Mouse (Mus musculus) testis, adult 2 months (tissue): Measurements from ENCODE around the gene Ssu72. TPM values are rescaled to one million over a fixed set of nuclear protein-coding genes. Genes with fewer than 3 reads are reported as not detected.
A peak's percentile ranks its signal among the peaks of the same experiment; 100 is the strongest.

ENCODE experiments used
- H3K27ac ChIP-seq: fragments of 200-500 bp; 2 replicates; pipeline ENCODE4 v1.5.1; 2012; ENCODE audit warnings: low read depth, low read length; ENCODE audit not compliant: control insufficient read depth, insufficient read depth
- H3K27me3 ChIP-seq: fragments of 200-500 bp; 2 replicates; pipeline ENCODE4 v1.6.1; 2012; ENCODE audit warnings: mild to moderate bottlenecking, low read length, moderate library complexity; ENCODE audit not compliant: control insufficient read depth, insufficient read depth
- H3K36me3 ChIP-seq: fragments of 200-500 bp; 2 replicates; pipeline ENCODE4 v1.6.1; 2012; ENCODE audit warnings: mild to moderate bottlenecking, low read length; ENCODE audit not compliant: control insufficient read depth, insufficient read depth
- H3K4me1 ChIP-seq: fragments of 200-500 bp; 2 replicates; pipeline ENCODE4 v1.6.1; 2012; ENCODE audit warnings: low read length; ENCODE audit not compliant: control insufficient read depth, insufficient read depth
- H3K4me3 ChIP-seq: fragments of 200-500 bp; 2 replicates; pipeline ENCODE4 v1.5.1; 2012; ENCODE audit warnings: low read depth, mild to moderate bottlenecking, low read length, moderate library complexity, mixed read lengths; ENCODE audit not compliant: control insufficient read depth
- CTCF ChIP-seq: fragments of 200-500 bp; IDR thresholded peaks from 2 replicates; pipeline ENCODE4 v1.5.1; 2012; ENCODE audit warnings: low read depth, mild to moderate bottlenecking, inconsistent platforms, low read length, moderate library complexity; ENCODE audit not compliant: control insufficient read depth, insufficient read depth, insufficient replicate concordance
- POLR2A ChIP-seq: fragments of 200-500 bp; IDR thresholded peaks from 2 replicates; pipeline ENCODE4 v1.6.1; 2012; ENCODE audit warnings: low read depth, mild to moderate bottlenecking, inconsistent platforms, low read length, moderate library complexity; ENCODE audit not compliant: control insufficient read depth
- polyA plus RNA-seq: library from polyadenylated mRNA; depleted of rRNA; stranded (reverse); fragments of >200 nt; gene quantifications from 2 replicates; pipeline ENCODE4 v1.2.3, GENCODE M21; 2012

Gene Ssu72
- polyA plus RNA-seq, 1 experiment, result 34.6 TPM

DNA sequence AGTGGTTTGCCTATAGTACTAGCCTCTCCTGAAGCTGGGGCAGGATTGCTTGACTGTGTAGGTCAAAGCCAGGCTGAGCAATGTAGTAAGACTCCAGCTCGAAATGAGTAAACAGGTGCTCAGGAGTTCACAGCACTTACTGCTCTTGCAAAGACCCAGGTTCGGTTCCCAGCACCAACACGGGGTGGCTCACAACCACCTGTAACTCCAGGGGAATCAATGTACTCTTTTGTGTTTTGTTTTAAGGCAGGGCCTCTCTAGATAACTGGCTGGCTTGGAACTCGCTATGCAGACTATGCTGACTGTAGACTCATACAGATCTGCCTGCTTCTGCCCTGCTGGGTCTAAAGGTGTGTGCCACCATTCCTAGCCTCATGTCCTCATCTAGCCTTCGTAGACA lies 38.1 kb downstream of the Ssu72 start:
- Histone ChIP-seq H3K27ac (no peak overlapping the region), H3K27me3 (no peaks in the 10 kb centered on the region), H3K4me1 (peaks cover 5% of the 10 kb centered on the region), H3K4me3 (no peak overlapping the region), H3K36me3 (no peaks in the 10 kb centered on the region)
- TF ChIP-seq CTCF, result no peak
- TF ChIP-seq POLR2A, result no peak

DNA sequence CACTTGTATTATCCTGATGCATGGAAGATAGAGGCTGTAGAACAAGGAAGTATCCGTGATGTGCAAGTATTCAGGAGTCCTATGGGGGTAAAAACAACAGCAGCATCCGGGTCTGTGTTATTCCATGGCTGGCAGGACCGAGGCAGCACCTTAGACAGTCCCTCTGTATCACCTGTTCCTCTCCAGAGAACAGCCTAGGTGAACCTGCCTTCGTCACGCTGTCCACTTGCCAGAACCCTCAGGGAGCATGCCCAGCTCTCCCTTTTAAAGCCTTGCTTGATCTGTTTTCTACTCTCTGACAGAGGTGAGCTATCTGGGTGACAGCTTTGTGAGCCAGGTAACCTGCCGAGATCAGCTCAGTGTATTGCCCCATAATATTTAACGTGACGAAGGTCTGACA lies 39.9 kb downstream of the Ssu72 start:
- Histone ChIP-seq H3K27me3 (no peaks in the 10 kb centered on the region), H3K4me3 (no peak overlapping the region), H3K36me3 (no peaks in the 10 kb centered on the region), H3K27ac (no peak overlapping the region), H3K4me1 (peaks cover 5% of the 10 kb centered on the region)
- TF ChIP-seq CTCF (no peak), POLR2A (no peak)

DNA sequence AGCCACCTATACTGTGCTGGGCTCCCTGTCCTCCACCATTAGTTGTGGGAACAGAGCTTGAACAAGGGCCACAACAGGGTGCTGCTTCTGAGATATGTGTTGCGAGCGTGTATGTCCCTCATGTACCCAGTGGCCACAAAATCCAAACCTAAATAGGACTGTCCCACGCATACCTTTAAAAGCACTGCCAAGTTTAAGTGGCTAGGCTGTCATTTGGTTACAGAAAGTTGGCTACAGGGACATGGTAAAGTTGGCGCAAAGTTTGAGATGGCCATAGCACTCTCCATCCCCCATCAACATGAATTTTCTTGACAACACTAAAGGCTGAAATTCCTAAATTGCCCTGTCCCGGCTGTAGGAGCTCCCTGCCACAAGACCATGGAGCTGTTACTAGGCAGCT lies 40.5 kb downstream of the Ssu72 start:
- TF ChIP-seq CTCF (no peak), POLR2A (no peak)
- H3K4me1 ChIP-seq, result peaks cover 2% of the 10 kb centered on the region; the same call in 1 of the 2 replicates
- H3K36me3 ChIP-seq, result no peaks in the 10 kb centered on the region
- H3K27ac ChIP-seq, result no peak overlapping the region
- no peaks in the 10 kb centered on the region for H3K27me3 ChIP-seq
- no peak overlapping the region for H3K4me3 ChIP-seq

DNA sequence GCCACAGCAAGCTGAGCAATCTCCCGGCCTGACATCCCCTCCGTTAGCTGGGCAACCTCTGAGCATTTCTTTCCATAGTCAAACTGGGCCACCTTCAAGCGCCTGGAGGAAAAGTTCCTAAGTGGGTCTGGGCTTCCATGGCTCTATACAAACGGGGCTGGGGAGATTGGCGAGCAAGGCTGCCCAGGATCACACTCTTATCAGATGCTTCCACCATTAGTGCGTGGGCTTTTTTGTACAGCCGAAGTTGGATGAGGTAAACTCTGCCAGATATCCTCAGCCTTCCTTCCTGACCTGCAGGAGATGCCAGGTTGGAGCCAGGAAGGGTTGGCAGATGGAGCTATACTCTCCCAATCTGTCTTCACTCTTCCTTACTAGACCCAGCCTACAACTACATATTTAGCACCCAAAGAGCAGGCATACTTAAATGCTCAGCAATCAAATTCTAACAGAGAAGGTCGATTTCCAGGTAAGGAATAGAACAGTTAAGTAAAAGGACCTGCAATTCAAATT lies 41.5 kb downstream of the Ssu72 start:
- Histone ChIP-seq H3K36me3 (no peaks in the 10 kb centered on the region), H3K4me3 (no peak overlapping the region), H3K27me3 (no peaks in the 10 kb centered on the region), H3K4me1 (peaks cover 2% of the 10 kb centered on the region; the same call in 1 of the 2 replicates), H3K27ac (no peak overlapping the region)
- TF ChIP-seq POLR2A (no peak), CTCF (no peak)

DNA sequence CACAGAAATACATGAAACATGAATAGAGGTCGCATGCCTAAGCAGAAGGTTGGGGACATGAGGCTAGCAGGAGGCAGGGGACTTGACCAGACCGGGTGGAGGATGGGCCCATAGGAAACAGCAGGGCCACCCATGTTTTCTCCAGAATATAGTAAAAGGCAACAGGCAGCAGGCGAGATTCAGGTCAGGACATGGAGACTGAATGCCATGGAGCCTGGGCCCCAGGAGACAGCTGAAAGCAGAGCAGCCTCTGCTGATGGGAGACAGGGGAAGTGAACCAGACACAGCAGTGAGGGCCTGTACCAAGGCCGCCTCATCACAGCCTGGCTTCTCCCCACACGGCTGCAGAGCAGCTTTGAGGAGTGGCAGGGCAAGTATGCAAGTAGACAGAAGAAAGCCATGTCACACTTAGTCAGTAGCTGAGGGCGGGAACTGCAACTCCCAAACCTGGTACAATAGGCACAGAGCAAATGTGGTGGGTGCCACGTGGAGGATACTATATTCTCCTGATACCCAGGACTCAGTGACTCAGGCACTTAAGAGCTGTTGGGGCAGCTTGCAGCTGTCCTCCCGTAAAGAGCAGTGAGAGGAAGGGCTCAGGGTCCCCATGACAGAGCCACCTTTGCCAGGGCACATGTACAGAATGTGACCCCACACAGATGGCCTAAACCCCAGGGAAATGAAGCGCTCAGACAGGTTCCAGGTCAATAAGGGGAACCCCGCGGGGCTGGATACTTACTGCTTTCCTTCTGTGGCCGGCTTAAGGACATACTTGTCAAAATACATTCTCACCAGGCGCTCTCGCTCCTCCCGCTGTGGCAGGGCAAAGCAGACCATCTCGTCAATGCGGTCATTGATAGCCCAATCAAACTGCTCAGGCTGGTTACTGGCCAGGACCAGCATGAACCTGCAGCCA lies 42.2 kb downstream of the Ssu72 start:
- Histone ChIP-seq H3K27me3 (no peaks in the 10 kb centered on the region), H3K36me3 (no peaks in the 10 kb centered on the region), H3K4me1 (peaks cover 2% of the 10 kb centered on the region; the same call in 1 of the 2 replicates), H3K4me3 (no peak overlapping the region), H3K27ac (no peak overlapping the region)
- TF ChIP-seq POLR2A, result no peak
- no peak for TF ChIP-seq CTCF

DNA sequence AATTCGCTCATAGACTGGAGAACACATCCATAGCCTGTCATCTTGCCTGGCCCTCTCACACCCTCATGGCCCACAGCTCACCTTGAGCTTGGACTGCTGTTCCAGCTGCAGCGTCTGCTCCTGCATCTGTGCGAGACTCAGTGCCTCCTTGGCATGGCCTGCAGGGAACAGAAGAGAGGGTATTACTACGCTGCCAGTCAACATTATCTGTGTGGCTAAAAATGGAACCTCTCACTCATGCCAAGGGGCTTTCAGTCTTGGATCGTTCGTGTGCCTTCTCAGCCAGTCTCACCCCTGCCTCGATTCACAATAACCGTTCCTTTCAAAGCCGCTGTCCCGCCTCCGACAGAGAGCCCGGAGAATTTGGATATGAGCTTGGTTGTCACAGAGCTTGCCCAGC lies 52.4 kb downstream of the Ssu72 start:
- Histone ChIP-seq H3K4me3 (no peak overlapping the region), H3K27ac (no peak overlapping the region), H3K27me3 (no peaks in the 10 kb centered on the region), H3K36me3 (no peaks in the 10 kb centered on the region), H3K4me1 (peaks cover 12% of the 10 kb centered on the region)
- no peak for TF ChIP-seq CTCF
- TF ChIP-seq POLR2A, result no peak

DNA sequence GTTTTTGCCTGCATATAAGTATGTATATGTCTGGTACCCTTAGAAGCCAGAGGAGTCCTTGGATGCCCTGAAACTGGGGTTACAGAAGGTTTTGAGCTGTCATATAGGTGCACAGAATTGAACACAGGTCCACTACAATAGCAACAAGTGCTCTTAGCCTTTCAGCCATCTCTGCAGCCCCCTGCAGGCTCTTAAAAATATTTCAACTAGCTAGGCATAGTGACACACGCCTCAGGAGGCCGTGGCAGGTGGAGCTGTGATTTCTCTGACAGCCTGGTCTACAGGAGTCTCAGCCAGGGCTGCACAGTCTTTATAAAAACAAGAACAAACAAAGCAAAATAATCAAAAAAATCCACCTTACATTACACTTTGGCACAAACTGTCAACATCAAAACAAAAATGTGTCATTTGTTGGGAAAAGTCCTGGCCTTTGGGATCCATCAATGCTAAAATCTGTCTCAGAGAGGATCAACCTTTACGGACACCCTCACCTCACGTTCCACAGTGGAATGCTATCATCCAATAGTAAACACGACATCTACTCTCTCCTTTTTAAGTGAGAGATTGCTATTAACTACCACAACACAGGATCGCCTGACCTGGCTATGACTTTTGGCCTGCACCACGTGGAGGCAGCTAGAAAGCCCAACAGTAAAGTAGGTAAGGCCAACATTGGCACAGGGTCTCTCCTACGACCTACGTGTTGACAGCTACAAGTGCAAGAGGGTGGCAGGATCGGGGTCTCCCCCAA lies 55.4 kb downstream of the Ssu72 start:
- H3K27me3 ChIP-seq, result no peaks in the 10 kb centered on the region
- H3K36me3 ChIP-seq, result no peaks in the 10 kb centered on the region
- TF ChIP-seq CTCF (no peak), POLR2A (no peak)
- 0 out of 2 replicates have a peak overlapping the region, but pooled peaks have one; percentile 5 for H3K27ac ChIP-seq
- H3K4me3 ChIP-seq, result peak overlapping the region; percentile 76
- peaks cover 12% of the 10 kb centered on the region for H3K4me1 ChIP-seq
